In genomic region chr10:80611024-80611423, GRCm38 (mm10) we compare ENCODE assay signal across 9 mouse cellular contexts. TPM values are rescaled to one million over a fixed set of nuclear protein-coding genes. Genes with fewer than 3 reads are reported as not detected.
DNase-seq lines count a peak whose midpoint lies in the region; ATAC-seq and TF ChIP-seq lines count a peak whose summit lies in the region.
"Had no signal": no experiment of that assay in that cellular context is flagged by ENCODE, and none has a peak within 500 bp of the region (broad histone marks: within the 10 kb centered on the region; RNA-seq: fewer than 3 reads in every experiment).

No protein-coding gene starts in this region.

- no peak overlapping the region for H3K27ac ChIP-seq in layer of hippocampus, adult 2 months

- ATAC-seq in megakaryocyte progenitor cell, adult 5-6 weeks (replicated peaks; ENCODE audit: poor library complexity) = peak; percentile 76

- peak in 1 of 2 experiments; percentile 48 for DNase-seq in layer of hippocampus, adult 2 months (ENCODE audit: low spot score in 2 of 2)
- no peak for DNase-seq in layer of hippocampus, adult 11-12 months (ENCODE audit: low spot score)
- peak; percentile 29 for DNase-seq in Muller cell, postnatal 12 days (ENCODE audit: inconsistent ontology term)
- peak; percentile 49 to 52 for DNase-seq in cerebellum, postnatal 36 days
- DNase-seq in kidney, postnatal 25 days = peak; percentile 68 to 71
- peak; percentile 89 for DNase-seq in thymus, postnatal 14 days
- no peak for DNase-seq in right cerebral cortex, postnatal 36 days (ENCODE audit: low spot score in 2 of 2)

- TF ChIP-seq CTCF in layer of hippocampus, adult 2 months (conservative IDR thresholded peaks at IDR 0.05) = peak; percentile 92

- no peak overlapping the region for H3K4me3 ChIP-seq in layer of hippocampus, adult 2 months
- H3K4me3 ChIP-seq: myocyte had no signal

RNA-seq across cellular contexts. Expression of gene Gm49322, which starts 5.2 kb away (rescaled TPM):
- total RNA-seq in layer of hippocampus, adult 2 months (2021) = 1 to 10 TPM; 3.0 to 4.5 TPM
- 0.17 and 0.57 TPM in 2 replicates for total RNA-seq in megakaryocyte progenitor cell, adult 5-6 weeks (2015)
- total RNA-seq in megakaryocyte progenitor cell, adult 5-6 weeks (2017) = 0.61 TPM in 1 of 2 replicates, not detected in the other

RNA-seq across cellular contexts. Expression of gene Adat3, which starts 8.3 kb away (rescaled TPM):
- 1 to 10 TPM; 1.3 to 3.5 TPM for total RNA-seq in layer of hippocampus, adult 2 months (2021)
- total RNA-seq in megakaryocyte progenitor cell, adult 5-6 weeks (2015) = 0.57 and 0.81 TPM in 2 replicates
- 0.08 TPM in 1 of 2 replicates, not detected in the other for total RNA-seq in megakaryocyte progenitor cell, adult 5-6 weeks (2017)

RNA-seq across cellular contexts. Expression of gene Scamp4, which starts 8.4 kb away (rescaled TPM):
- total RNA-seq in layer of hippocampus, adult 2 months (2021) = 10 to 100 TPM; 42.9 to 43.1 TPM
- total RNA-seq in megakaryocyte progenitor cell, adult 5-6 weeks (2015) = 25.9 and 27.2 TPM in 2 replicates
- total RNA-seq in megakaryocyte progenitor cell, adult 5-6 weeks (2017) = 11.2 and 15.9 TPM in 2 replicates

RNA-seq across cellular contexts. Expression of gene Csnk1g2, which starts 11.6 kb away (rescaled TPM):
- total RNA-seq in layer of hippocampus, adult 2 months (2021) = 100 to 1,000 TPM; 221 to 228 TPM
- 39.1 and 43.1 TPM in 2 replicates for total RNA-seq in megakaryocyte progenitor cell, adult 5-6 weeks (2015)
- total RNA-seq in megakaryocyte progenitor cell, adult 5-6 weeks (2017) = 127 and 171 TPM in 2 replicates

RNA-seq across cellular contexts. Expression of gene Abhd17a, which starts 20.9 kb away (rescaled TPM):
- 100 to 1,000 TPM; 158 to 166 TPM for total RNA-seq in layer of hippocampus, adult 2 months (2021)
- 59.7 and 79.8 TPM in 2 replicates for total RNA-seq in megakaryocyte progenitor cell, adult 5-6 weeks (2015)
- 20.5 and 29.4 TPM in 2 replicates for total RNA-seq in megakaryocyte progenitor cell, adult 5-6 weeks (2017)

Comparison
In these comparisons a context has a peak if more than half of its experiments do, and no peak if none do; other contexts are left out.
1. DNase-seq: peak in Muller cell, postnatal 12 days (single experiment), cerebellum, postnatal 36 days (2 of 2), kidney, postnatal 25 days (2 of 2) and thymus, postnatal 14 days (single experiment); none in layer of hippocampus, adult 11-12 months (single experiment) and right cerebral cortex, postnatal 36 days (0 of 2).